Mouse (Mus musculus): ENCODE data around the gene Sipa1l2.
A peak's percentile ranks its signal among the peaks of the same experiment; 100 is the strongest.
"Not testable (repeated sequence)": the region's sequence is repeated elsewhere in the genome, so short reads cannot be mapped to it uniquely, and the experiment has no call there.

Sipa1l2 gene

DNA sequence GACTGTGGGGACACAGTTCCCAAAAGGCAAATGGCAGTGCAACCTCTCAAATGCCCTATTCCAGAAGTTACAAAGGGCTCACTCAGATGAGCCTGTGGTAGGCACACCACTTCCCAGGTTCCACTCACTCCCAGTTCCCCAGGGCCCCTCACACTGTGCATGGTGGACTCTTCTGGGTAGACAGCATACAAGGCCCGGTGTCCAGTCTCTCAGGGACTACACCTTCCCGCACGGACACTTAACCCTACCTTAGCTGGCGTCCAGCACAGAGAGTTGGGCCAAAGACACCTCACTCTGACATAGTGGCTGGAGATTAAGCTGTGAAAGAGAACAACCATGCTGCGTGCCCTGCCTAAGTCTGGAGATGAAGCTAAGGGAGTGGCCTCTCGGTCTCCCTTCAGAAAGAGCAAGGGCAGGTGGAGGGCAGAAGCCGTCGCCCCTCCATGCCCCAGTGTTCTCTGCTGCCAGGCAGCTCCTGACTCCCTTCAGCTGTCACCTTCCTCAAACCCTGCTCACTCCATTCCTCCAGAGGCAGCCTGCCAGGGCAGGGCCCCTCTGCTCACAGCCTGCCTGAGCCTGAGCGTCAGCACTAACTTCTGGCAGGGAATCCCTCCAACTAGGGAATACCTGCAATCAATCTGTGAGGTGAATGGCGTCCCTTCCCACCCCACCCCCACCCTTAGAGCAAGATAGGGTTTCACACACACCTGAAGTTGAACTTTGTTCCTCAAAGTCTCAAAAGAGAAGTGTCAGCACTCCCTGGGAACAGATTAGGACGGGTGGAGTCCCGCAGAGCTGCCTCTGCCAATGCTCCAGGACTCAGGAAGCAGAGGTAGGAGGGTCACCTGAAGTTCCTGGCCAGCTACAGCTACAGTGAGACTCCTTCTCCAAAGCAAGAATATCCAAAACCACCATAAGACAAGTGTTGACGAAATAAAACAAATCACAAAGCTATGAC is 30.3 kb downstream of the Sipa1l2 start:
- DNase-seq (ENCODE audit: low read depth, low spot score), result no peak

DNA sequence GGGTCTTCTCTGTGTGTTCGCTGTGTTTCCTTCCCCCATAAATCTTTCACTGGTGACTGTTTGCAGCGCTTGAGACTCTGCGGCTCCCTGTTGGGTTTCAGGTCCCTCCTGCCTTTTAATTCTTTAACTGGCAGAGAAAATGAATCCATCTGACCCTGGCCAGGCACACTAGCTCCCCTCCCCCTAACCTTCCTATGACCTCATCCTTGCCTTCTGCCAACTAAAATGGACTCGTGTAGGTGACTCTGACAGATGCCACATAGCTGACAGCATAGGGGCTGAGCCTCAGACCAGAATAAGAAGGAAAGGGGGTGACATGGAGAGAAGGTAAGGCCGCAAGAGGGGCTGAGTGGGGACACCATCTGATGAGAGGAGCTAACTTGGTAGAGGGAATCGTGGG is 31.3 kb downstream of the Sipa1l2 start:
- DNase-seq (ENCODE audit: low read depth, low spot score), result no peak

DNA sequence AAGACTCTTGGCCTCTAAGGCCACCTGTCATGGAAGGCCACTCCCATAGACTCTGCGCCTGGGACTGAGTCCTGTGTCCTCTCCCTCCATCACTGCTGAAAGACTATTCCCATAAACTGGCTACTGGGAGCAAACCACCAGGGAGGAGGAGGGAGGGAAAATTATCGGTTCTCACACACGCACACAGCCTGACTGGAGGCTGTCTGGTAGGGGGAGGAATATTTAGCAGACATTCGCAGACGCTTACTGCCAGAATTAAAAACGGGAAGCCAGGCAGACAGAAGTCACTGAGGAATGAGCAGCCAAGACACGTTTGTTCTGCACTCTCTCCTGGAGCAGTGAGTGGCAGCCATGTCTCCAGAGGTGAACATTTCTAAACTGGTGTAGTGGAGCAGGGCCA is 35.9 kb downstream of the Sipa1l2 start:
- DNase-seq (ENCODE audit: low read depth, low spot score), result no peak

DNA sequence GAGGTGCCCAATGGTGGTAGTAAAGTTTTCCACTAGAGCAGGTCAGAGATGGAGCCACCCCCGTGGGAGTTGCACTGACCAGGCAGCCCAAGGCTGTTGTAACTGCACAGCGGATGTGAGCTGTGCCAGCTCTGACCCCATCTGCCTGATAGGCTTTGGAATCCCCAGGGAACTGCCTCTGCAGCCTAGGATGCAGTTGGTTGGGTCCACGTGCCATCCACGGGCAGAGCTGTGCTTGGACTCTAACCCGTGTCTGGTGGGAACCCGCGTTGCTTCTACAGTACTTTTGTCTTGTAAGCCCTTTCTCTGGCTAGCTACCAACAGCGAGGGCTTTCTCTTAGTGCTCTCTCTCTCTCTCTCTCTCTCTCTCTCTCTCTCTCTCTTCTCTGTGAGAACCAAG is 36.7 kb downstream of the Sipa1l2 start:
- no peak for DNase-seq (ENCODE audit: low read depth, low spot score)

DNA sequence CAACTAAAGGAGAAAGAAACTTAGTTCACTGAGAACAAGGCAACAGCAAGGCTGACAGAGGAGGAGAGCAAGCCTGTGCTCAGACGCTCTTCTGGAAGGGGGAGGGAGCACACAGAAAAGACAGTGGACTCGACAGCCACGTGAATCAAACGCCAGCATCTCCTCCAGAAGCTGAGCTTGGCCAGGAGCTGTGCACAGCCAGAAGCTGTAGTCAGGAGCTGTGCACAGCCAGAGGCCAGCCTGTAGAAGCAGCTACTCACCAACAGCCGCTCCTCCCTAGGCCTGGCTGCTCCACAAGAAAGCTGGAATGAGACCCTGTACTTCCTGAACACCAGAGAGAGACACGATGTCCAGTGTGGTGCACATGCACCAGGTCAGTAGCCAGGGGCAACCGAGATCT is 37.4 kb downstream of the Sipa1l2 start:
- peak; percentile 20 for DNase-seq (ENCODE audit: low read depth, low spot score)

DNA sequence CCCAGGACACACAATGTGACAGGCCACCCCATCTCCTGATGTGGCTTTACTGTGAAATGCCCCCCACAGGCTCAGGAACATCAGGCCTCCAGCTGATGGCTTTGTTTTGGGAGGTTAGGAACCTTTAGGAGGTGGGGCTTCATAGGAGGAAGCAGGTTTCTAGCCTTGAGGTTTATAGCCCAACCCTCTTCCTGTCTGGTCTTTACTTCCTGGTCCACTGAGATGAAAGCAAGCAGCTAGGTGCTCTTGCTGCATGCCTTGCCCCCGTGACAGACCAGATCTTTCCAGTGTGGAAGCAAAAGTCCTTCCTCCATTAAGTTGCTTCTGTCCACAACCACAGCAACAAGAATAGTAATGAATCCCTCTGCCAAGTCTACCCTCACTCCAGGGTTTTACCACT is 38.0 kb downstream of the Sipa1l2 start:
- DNase-seq (ENCODE audit: low read depth, low spot score), result peak; percentile 65

DNA sequence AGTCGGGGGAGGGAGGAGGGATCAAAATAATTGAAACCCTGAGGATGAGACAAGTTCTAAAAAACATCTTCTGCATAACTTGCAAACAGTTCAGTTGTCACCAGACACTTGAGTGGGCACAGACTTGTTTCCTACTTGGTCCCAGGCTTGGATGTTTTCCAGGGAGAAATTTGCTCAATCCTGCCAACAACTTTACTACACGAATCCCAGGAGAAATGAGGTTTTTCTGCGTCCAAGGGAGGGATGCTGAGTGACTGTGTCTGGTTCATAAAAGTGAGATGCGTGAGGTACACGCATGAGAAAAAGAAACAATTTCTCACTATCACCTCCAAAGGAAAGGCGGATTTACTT is 38.5 kb downstream of the Sipa1l2 start:
- no peak for DNase-seq (ENCODE audit: low read depth, low spot score)

DNA sequence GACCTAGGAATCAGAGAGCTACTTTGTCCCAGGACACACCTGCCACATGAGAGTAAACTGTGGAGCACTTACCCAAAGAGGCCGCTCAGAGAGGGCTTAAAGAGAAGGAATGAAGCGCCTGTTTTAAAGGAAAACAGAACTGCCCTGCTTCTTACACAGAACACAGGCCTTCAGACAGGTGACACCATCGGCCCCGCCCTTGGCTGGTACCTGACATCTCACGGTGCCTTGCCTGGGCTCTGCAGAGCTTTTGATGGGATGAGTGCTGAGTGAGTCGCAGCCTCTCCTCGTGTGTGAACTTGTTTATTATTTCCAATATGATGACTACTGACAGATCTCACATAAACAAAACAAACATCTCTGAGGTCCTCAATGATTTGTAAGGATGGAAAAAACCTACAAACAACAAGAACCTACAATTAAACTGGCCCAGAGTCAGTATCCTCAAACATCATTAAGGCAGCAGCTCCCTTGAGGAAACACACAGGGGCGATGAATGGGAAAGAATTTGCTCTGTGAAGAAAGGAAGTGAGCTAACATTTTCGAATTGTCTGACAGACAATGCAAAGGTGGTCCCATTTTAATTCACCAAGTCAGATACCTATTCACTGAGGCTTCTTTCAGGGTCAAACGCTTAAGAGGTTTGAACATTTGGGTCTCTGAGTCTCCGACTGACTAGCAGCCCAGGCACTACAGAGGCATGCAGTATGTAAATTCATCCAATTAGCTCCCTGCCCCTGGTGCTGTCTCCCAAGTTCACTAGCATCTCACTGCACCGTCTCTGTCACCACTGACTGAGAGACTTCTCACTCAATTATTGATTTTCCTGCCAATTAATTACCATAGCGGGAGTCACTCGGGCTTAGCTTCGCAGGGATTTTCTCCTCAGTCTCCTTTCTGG is 39.2 kb downstream of the Sipa1l2 start:
- no peak for DNase-seq (ENCODE audit: low read depth, low spot score)

DNA sequence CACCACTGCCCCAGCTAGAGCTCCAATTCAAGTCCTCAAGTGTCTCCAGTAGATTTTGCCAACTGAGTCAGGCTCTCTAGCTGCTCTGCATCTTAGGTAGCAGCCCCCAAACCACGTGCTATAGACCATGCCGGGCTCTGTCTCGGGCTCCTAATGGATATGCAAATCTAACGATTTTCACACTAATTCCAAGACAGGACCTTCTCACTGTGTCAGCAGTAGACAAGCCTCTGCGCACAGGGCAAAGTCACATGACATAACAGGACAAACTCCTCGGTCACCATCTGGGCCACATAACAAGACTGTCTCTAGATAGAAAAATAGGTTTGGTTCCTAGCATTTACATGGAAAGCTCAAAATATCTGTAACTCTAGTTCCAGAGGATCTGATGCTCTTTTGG is 40.6 kb downstream of the Sipa1l2 start:
- DNase-seq (ENCODE audit: low read depth, low spot score), result no peak

DNA sequence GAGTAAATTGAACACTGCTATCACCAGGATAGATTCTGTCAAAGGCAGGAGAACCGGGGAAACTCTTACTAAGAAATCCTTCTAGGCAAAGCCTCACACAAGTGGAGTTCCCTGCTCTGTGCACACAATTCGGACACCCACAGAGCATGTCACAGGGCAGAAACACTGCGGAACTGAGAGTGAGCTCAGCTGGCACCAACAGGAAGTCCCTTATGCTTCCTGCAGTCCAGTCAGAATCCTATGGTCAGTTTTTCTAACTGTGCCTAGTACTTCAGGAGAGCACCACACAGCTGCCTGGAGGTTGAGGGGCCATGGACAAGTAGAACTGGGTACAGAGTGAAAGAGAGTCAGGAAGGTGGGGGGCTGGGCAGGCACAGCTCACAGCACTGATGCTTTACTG is 41.7 kb downstream of the Sipa1l2 start:
- no peak for DNase-seq (ENCODE audit: low read depth, low spot score)

DNA sequence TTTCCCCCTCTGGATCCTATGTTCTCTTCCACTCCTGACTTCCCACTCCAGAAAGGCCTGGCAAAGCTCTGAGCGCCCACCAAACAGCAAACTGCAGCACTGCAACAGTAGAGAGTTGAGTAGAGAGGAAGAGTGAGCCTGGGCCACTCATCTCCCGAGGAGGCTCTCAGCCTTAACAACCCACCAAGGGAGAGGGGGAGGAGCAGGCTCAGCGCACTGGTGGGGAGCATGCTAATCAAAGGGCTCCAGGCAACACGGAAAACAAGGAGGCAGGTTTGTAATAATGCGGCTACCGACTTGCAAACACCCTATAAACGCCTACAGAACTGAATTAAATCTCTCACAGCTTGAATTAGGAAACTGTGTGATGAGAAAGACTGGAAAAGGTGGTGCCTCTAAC is 42.6 kb downstream of the Sipa1l2 start:
- no peak for DNase-seq (ENCODE audit: low read depth, low spot score)

DNA sequence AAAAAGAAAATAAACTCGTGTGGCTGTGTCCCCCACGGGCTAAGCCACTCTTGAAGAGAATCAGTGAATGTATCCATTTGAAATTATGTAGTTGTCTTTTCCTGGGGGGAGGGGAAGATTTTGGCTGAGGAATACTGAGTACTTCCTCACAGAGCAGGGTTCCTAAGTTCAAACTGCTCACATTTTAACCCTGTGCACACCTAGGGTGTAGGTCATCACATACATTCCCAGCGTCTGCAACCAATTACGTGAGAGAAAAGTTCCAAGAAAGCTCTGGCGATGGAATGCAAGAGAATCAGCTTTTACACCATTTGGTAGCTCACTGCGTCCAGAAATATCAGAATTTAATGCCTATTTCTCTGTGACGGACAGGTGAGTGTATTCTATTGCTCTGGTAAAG is 43.0 kb downstream of the Sipa1l2 start:
- DNase-seq (ENCODE audit: low read depth, low spot score), result no peak

DNA sequence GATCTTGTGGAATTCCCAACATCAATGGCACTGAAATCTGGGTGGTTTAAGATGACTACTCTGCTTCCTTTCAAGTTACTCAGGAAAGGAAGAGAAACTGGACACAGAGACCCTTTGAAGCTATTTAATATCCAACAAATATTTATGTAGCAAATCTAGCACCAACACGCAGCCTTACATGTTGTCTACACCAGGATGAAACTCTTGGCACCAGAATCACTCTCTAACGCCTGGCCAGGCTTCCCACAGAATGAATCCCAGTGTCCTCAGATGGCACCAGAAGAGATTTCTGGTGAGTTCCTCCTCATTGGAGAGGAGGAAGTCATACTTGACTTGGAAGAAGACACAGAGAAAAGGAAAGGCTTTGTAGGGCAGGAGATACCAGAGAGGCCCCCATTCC is 45.1 kb downstream of the Sipa1l2 start:
- DNase-seq (ENCODE audit: low read depth, low spot score), result no peak

DNA sequence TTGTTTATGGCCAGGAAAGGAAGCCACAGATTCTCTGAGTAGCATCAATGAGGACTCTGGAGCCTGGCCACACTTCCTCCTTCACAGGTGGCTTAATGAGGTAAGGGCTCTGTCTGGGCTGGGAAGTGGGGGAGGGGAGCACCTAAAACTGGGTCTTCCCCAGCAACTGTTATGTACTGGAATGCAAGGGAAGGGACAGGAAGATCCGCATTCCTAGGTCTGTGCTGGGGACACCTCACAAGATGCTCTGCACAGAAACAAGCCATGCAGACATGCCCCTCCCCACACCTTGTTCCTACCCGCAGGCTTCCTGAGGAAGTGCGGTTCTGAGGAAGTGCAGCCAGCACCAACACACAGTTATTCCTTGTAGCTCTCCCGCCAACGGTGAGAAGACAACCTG is 46.4 kb downstream of the Sipa1l2 start:
- peak; percentile 31 for DNase-seq (ENCODE audit: low read depth, low spot score)

DNA sequence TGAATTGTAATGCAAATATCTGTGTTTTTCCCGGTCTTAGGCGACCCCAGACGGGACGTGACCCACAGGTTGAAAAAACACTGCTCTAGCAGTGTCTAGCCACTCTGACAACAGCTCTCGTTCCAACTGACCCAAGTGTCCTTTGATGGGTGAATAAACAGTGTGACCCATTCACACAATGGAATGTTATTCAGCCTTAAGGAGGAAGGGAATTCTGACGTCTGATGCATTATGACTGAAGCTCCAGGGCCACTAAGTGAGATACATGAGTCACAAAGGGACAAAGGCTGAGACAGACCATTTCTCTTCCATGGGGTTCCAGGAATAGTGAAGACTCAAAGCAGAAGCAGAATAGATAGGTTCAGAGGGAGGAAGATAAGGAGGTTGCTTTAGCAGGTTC is 47.5 kb downstream of the Sipa1l2 start:
- no peak for DNase-seq (ENCODE audit: low read depth, low spot score)

DNA sequence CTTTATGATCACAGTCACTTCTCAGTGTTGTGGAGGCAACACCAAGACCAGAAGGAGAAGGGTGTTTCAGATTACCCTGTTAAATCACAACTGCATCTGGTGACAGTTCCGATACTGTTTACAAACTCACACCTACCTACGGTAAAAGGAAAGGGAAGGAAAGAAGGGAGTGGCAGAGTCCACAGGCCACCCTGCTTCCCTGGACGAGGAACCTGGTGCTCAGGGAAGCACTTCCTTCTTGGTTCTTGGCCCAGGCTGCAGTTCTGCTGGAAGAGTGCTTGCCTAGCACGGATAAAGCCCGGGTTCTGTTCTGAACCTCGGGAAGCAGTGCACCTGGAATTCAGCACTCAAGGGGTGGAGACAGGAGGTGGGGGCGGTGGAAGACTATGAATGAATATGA is 48.5 kb downstream of the Sipa1l2 start:
- no peak for DNase-seq (ENCODE audit: low read depth, low spot score)

DNA sequence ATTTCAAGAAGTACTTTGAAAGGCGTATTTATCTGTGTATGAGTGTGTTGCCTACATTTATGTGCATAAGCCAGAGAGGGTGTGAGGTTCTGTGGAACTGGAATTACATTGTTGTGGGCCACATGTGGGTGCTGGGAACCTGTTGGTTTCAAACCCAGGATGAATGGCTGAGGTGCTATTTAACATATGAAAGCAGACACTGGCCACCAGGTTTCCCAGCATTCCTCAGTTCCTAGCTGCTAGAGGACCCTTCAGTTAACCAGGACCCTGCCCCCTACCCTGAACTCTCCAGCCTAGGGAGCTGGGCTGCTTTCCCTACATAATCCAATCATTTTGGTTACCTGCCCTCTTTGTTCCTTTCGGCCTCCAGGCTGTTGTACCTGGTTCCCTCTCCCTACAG is 49.3 kb downstream of the Sipa1l2 start:
- not testable (repeated sequence) for DNase-seq (ENCODE audit: low read depth, low spot score)

DNA sequence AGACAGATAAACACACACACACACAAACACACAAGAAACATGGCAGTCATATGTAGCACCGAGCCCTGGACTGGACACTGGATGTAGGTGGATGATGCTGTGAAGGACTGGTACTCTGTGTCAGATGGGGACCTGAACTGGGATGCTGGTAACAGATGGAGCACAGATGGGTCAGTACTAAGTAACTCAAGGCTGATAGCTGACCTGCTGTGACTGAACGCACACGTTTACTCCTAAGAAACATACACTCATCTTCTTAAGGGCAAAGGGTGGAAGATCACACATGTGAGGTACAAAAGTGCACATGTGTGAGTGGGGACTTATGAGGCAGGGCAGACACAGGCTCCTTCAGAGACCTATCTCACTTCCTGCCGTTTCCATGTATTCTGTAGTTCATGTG is 50.7 kb downstream of the Sipa1l2 start:
- DNase-seq (ENCODE audit: low read depth, low spot score), result no peak

DNA sequence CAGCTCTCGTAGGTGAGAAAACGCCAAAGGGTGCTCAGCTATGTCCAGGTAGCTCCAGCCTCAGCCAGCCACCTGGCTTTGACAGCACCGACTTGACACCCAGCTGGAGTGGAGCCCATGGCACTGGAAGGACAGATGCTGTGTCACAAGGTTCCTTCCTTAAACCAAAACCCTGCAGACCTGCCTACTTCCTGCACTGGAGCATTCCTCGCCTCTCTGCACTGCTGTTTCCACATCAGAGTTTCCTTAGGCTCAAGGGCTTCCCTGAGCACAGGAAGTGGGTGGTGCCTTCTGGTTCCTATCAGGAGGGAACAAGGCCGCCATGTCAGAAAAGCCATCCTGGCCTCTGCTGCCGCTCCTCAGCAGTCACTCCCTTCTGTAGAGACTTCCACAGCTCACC is 51.3 kb downstream of the Sipa1l2 start:
- peak; percentile 43 for DNase-seq (ENCODE audit: low read depth, low spot score)

DNA sequence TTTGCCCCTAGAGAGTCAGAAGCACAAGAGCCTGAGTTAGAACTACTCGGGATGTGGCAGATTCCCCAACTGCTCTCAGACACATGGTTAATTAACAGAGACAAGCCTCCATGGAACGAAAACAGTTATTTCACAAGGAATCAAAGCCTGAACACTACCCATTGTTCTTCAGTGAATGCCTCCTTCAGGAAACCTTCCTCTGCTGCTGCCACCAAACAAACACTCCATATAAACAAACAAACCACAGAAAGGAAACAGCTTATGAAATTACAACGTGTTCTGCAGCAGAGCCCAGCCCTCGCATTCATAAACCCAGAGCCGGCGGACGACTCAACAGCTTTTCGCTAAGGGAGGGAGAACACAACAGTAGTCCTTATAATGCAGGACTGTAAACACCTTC is 52.2 kb downstream of the Sipa1l2 start:
- no peak for DNase-seq (ENCODE audit: low read depth, low spot score)

DNA sequence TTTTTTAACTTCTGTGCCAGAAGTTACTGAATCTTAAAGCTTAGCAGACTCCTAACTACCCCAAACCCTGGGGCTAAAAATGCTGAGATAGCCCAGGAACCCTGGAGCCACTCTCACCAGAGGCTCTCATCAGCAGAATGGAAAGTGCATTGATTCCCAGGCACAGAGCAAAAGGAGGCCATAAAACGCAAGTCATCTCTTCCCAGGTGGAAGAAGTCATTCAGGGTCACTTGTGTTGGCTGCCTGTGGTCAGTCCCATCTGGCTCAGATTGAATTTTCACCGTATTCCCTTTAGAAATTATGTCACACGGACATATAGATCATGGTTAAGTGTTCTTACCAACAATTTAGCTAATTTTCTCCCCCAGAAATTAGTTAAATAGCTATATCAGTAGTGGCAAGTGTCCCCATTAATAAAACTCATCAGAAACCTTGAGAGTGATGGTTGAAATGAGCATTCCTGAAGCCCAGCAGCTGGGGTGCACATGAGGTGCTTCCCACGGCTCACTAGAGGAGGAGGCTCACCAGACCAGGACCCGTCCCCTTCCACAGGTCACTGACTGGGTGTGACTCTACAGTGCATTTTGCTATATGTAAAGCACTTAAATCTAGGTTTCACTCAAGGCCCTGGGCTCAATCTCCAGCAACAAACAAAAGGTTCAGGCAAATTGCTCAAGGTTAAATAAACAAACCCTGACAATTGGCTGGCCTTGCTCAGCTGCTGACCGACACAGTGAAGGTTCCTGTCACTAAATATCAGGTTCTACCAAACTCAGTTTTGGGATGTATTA is 53.3 kb downstream of the Sipa1l2 start:
- DNase-seq (ENCODE audit: low read depth, low spot score), result no peak

DNA sequence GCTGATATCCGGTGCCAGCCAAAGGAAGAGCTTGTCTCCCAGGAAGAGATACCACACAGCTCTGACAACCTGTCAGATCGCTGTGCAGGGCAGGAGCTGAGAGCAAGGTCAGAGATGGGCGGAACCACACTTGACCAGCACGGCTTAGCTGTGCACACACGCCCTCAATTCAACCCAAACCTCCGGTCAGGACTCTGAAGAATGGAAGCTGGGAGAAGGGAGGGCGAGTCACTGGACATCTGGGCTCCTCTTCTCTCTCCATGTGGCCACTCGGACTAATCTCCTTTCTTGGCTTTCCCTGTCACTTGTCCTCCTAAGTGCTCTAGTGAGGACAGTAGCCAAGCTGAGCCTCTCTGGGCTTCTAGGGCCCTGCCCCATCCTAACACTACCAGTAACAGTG is 53.9 kb downstream of the Sipa1l2 start:
- DNase-seq (ENCODE audit: low read depth, low spot score), result no peak

Data from CD4-positive, CD25-positive, alpha-beta regulatory T cell, adult 2 months (primary cell).